Mouse (Mus musculus): ENCODE results near the gene Zfhx3.
A peak's percentile ranks its signal among the peaks of the same experiment; 100 is the strongest.

The Zfhx3 gene

GRCm38 (mm10) chr8:108017727-108018126 is 75.3 kb downstream of the Zfhx3 start:
- no peak for DNase-seq (ENCODE audit: low read depth)

GRCm38 (mm10) chr8:108019651-108020050 is 77.2 kb downstream of the Zfhx3 start:
- no peak for DNase-seq (ENCODE audit: low read depth)

- no peak for DNase-seq (ENCODE audit: low read depth)
Measured at GRCm38 (mm10) chr8:108022404-108022803, 80.0 kb downstream of the Zfhx3 start.

GRCm38 (mm10) chr8:108024331-108024730 is 81.9 kb downstream of the Zfhx3 start:
- DNase-seq (ENCODE audit: low read depth): no peak

GRCm38 (mm10) chr8:108025249-108025648 is 82.8 kb downstream of the Zfhx3 start:
- DNase-seq (ENCODE audit: low read depth): peak; percentile 3

- no peak for DNase-seq (ENCODE audit: low read depth)
Measured at GRCm38 (mm10) chr8:108026557-108027440, 84.4 kb downstream of the Zfhx3 start.

GRCm38 (mm10) chr8:108027561-108028025 is 85.1 kb downstream of the Zfhx3 start:
- DNase-seq (ENCODE audit: low read depth): peak; percentile 9

GRCm38 (mm10) chr8:108028440-108028839 is 86.0 kb downstream of the Zfhx3 start:
- DNase-seq (ENCODE audit: low read depth): no peak

- DNase-seq (ENCODE audit: low read depth): no peak
Measured at GRCm38 (mm10) chr8:108031159-108031558, 88.7 kb downstream of the Zfhx3 start.

GRCm38 (mm10) chr8:108034070-108034469 is 91.6 kb downstream of the Zfhx3 start:
- DNase-seq (ENCODE audit: low read depth): no peak

- DNase-seq (ENCODE audit: low read depth): no peak
Measured at GRCm38 (mm10) chr8:108034726-108035125, 92.3 kb downstream of the Zfhx3 start.

- DNase-seq (ENCODE audit: low read depth): no peak
Measured at GRCm38 (mm10) chr8:108043618-108044017, 101.2 kb downstream of the Zfhx3 start.

GRCm38 (mm10) chr8:108044185-108044584 is 101.7 kb downstream of the Zfhx3 start:
- no peak for DNase-seq (ENCODE audit: low read depth)

- no peak for DNase-seq (ENCODE audit: low read depth)
Measured at GRCm38 (mm10) chr8:108056241-108056640, 113.8 kb downstream of the Zfhx3 start.

GRCm38 (mm10) chr8:108061972-108062371 is 119.5 kb downstream of the Zfhx3 start:
- DNase-seq (ENCODE audit: low read depth): no peak

- no peak for DNase-seq (ENCODE audit: low read depth)
Measured at GRCm38 (mm10) chr8:108067111-108067510, 124.7 kb downstream of the Zfhx3 start.

GRCm38 (mm10) chr8:108068195-108068594 is 125.8 kb downstream of the Zfhx3 start:
- DNase-seq (ENCODE audit: low read depth): no peak

- DNase-seq (ENCODE audit: low read depth): no peak
Measured at GRCm38 (mm10) chr8:108070438-108070837, 128.0 kb downstream of the Zfhx3 start.

GRCm38 (mm10) chr8:108072126-108072746 is 129.8 kb downstream of the Zfhx3 start:
- no peak for DNase-seq (ENCODE audit: low read depth)

GRCm38 (mm10) chr8:108072853-108073252 is 130.4 kb downstream of the Zfhx3 start:
- DNase-seq (ENCODE audit: low read depth): no peak

GRCm38 (mm10) chr8:108075176-108075575 is 132.7 kb downstream of the Zfhx3 start:
- DNase-seq (ENCODE audit: low read depth): no peak

- no peak for DNase-seq (ENCODE audit: low read depth)
Measured at GRCm38 (mm10) chr8:108078726-108079125, 136.3 kb downstream of the Zfhx3 start.

- DNase-seq (ENCODE audit: low read depth): no peak
Measured at GRCm38 (mm10) chr8:108086913-108087312, 144.5 kb downstream of the Zfhx3 start.

Measured in NIH3T3 (cell line).